Mouse (Mus musculus): ENCODE measurements at regions not wholly inside any gene's neighbourhood (a gene's known extent, or its start where the extent isn't known, plus 50 kb on each side); places are given as distances from the start of the nearest gene placed in this dataset.

GRCm38 (mm10) chr2:171213792-171214191, 482.2 kb downstream of the Dok5 start:
- DNase-seq (ENCODE audit: low read depth, low spot score), result no peak

- DNase-seq (ENCODE audit: low read depth, low spot score), result no peak
These were observed 464.9 kb downstream of the Dok5 start for GRCm38 (mm10) chr2:171196472-171196871.

- DNase-seq (ENCODE audit: low read depth, low spot score), result no peak
These were observed 460.6 kb downstream of the Dok5 start for GRCm38 (mm10) chr2:171192181-171192580.

Measured in ZHBTc4 (cell line).